Mouse (Mus musculus): ENCODE measurements around the gene Pdlim7.

Gene Pdlim7

DNA sequence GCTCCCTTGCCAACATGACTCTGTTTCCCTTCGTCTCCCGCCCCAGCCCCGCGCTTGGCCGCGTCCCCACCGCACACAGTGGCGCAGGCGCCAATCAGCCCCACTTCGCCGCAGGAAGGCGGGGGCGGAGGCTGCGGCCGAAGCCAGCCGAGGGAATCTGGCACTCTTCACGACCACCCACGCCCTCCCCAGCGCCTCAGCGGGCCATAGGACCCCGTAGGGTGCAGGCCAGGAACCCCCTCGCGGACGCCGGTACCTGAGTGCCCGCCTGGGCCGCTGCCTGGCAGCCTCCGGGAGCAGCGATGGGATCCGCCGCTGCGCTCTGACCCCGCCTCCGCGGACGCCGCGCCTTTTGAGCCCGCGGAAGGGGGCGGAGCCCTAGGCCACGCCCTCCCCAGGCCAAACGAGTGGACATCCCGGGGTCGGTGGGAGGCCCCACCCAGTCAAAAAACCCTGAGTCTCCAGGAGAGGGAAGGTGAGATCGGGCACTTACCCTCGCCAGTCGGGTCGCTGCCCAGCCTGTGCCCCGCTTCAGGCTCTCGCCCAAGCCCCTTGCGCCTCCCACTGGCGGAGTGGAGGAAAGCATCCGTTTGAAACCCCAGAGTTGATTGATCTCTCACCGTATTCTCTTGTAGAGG lies at the start of gene Pdlim7:
TSS of gene Pdlim7 (minus strand) at position 566 of the 638 bp plus-strand sequence.
- in situ Hi-C loops (cut with MboI; ENCODE audit: unreplicated experiment in 2 of 2) = loop anchor here (5.0 to 10.0 kb wide), 2 partner anchors 36 to 178 kb away; no protein-coding TSS in a partner anchor

DNA sequence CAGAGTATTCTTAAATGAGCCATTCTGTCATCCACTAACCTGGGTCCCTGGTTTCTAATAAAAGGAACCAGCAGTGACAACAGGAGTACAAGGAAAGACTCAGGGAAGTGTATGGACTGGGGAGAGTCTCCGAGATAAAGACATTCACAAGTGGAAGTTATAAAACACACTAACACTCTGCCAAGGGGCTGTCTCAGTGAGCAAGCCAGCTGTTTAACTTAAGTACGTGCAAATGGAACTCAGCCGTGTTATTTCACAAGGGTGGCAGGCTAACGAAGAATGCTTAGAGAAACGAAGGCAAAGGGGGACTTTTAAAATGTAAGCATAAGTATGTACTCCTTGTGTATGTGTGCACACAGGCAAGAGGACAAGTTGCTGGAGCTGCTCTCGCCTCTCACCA lies 44.0 kb upstream of the Pdlim7 start:
- in situ Hi-C loops (cut with MboI; ENCODE audit: unreplicated experiment in 2 of 2) = no loop called here

DNA sequence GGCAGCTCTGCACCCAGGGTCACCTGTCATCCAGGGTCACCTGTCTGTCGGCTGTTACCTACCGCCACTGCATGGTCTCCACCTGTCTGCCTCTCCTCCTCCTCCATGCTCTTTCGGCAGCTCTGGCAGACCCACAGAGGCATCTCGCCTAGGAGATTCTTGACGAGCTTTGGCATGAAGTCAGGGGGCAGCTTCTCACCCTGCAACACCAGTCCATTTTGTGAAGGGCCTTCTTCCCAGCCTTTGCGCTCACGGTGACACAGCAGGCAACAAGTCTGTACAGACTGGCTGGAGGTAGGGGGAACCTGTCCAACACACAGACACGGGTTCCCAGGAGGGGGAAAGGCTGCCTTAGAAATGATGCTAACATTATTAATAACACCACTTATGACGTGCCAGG lies 42.4 kb upstream of the Pdlim7 start:
- in situ Hi-C loops (cut with MboI; ENCODE audit: unreplicated experiment in 2 of 2) = no loop called here

DNA sequence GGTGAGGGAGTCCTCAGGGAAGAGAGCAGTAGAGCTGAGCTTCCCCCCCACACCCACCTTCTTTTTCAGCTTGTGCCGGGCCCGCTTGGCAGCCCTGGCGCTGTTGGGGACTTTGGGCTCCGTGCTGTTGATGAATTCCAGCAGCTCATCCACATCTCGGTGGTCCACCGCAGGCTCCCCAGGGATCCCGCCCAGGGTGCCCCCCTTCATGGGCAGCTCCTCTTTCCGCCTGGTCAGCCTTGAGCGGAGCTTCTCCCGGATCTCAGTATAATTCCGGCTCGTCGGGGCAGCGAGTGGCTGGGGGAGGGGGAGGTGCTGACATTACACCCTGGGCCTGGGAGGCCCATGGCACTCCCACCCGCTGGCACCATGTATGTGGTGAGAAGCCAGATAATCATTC lies 35.6 kb upstream of the Pdlim7 start:
- in situ Hi-C loops (cut with MboI; ENCODE audit: unreplicated experiment in 2 of 2) = no loop called here

DNA sequence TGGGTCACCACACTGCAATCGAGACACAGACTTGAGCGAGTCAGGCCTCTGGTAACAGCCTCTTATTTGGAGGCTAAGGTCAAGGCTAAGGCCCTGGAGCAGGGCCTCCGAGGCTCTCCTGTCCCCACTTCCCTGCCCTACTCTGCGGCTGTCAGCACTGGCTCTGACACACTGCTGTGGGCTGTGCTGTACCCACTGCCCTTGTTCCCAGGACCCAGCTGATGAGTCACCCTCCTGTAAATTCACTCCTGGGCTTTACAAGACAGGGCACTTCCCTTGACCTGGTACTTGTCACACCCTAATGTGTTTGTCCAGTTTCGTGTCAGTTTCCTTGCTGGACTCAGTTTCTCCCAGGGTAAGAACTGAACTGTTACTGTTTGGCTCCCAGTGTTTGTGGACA lies 35.0 kb upstream of the Pdlim7 start:
- in situ Hi-C loops (cut with MboI; ENCODE audit: unreplicated experiment in 2 of 2) = no loop called here

DNA sequence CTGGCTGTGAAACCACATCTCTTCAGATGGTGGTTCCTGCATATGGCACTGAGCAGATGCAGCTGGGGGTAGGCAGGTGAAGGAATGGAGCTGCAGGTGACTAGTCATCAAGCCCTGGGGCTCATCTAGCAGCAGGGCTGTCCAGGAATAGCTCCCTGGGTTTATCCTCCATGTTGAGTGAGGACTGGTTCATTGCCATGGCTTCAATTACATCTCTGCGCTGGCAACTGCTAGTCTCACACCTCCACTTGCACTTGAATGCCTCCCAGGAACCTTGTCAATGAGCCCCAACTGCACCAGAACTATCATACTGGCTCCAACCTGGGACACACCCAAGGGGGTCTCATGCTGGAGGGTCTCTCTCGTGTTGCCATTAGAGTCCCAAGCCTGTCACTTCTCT lies 34.4 kb upstream of the Pdlim7 start:
- in situ Hi-C loops (cut with MboI; ENCODE audit: unreplicated experiment in 2 of 2) = no loop called here

DNA sequence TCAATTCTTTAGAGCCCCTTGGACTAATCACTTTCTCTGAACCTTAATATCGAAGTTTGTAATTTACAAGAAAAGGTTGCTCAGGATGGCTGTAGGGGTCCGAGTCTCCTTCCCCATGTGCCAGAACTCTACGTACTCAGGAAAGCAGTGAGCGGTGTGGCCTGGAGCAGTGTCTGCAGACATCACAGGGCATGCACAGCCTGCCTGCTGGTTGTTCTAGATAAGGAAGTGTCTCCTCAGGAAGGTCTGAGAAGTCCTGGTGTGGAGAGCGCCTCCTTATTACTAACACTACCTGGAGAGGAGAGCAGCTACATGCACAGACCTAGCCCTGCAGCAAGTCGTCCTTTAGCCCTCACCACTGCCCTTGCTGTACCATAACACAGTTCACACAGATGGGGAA lies 31.3 kb upstream of the Pdlim7 start:
- in situ Hi-C loops (cut with MboI; ENCODE audit: unreplicated experiment in 2 of 2) = no loop called here

DNA sequence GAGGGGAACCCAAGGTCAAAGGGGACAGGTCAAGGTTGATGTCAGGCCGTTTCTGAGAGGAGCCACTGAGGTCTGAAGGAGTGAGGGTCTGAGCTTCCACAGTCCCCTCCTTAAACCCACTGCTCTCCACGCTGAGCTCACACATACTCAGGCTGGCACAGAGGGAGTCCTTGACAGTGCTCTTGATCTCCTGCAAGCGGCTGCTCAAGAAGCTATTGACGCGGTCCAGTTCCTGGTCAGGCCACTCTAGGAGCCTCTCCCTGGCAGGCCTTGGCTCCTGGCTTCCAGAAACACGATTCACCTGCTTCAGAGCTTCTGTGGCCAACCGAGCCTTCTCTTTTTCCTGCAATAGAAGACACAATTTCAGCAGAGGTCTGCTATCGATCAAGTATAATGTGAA lies 30.0 kb upstream of the Pdlim7 start:
- in situ Hi-C loops (cut with MboI; ENCODE audit: unreplicated experiment in 2 of 2) = no loop called here

DNA sequence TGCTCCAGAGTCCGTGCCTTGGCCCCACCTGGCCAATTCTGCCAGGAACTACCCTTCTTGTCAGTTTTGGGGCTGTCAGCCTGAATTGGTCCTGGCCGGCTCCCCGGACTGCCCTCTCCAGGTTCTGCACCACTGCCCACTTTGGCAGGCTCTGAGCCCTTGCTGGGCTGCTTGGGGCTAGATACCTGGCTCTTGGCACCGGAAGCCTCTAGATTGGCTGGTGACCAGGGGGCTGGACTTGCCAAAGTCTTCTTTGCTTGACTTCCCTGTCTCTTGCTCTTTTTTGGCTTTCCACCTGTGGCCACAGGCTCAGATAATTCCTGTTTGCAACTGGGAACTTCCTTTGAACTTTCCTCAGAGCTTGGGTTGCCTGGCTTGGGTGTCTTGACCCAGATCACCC lies 29.4 kb upstream of the Pdlim7 start:
- in situ Hi-C loops (cut with MboI; ENCODE audit: unreplicated experiment in 2 of 2) = no loop called here

DNA sequence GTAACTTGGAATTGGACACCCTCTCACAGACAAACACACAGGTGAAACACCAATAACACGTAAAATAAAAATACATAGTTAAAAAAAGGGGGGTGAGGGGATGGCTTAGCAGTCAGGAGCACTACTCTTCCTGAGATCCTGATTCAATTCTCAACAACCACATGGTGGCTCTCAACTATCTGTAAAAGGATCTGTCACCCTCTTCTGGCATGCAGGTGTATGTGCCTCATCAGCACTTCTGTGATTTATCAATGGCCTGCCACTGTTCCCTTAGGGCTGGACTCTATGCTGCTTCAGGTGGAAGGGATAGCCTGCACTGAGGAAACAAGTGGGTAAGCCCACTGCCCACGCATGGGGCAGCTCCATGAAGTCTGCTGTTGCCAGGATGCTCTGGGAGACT lies 27.5 kb upstream of the Pdlim7 start:
- in situ Hi-C loops (cut with MboI; ENCODE audit: unreplicated experiment in 2 of 2) = no loop called here

DNA sequence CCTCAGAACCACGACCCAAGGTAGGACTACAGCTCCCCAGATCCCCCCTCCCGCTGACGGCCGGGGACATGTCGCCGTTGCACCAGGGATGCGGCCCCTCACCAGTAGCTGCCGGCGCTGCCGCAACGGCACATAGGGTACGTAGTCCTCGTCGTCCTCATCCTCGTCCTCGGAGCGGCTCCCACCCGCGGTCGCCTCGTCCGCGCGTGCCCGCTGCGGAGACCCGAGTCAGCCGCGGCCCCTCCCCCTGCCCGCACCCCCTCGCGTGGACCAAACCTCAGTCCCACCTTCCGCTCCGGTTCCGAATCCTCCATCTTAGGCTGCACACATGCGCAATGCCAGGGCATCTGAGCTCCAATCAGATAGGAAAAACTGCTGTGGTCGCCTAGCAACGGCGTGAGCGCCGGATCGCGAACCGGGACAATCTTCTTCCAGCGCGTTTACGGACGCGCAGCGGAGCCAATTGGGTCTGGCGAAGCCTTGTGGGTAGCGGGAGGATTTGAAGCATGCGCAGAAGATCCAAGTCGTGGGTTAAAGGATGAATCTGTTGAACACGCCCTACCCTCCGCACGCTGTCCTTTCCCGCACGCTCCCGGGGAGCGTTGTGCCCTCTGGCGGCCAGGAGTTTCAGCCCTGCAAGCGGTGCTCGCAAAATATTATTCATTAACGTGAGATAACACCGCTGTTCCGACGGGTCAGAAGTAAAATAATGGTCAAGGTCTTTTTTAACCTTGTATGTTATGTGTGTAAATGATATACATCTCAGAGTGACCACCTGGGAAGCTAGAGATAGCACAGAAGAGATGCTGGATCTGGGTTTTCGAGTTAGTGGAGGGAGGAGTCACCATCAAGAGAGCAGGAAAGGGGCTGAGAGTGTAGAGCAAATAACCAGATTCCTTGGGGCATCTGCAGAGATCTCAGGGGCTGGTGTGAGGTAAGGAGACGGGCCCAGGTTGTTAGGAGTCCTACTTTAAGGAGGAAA lies 23.0 kb upstream of the Pdlim7 start, which contains the start of gene Ddx41:
TSS of gene Ddx41 (minus strand) at position 465 of the 982 bp plus-strand sequence.
- in situ Hi-C loops (cut with MboI; ENCODE audit: unreplicated experiment in 2 of 2) = no loop called here

DNA sequence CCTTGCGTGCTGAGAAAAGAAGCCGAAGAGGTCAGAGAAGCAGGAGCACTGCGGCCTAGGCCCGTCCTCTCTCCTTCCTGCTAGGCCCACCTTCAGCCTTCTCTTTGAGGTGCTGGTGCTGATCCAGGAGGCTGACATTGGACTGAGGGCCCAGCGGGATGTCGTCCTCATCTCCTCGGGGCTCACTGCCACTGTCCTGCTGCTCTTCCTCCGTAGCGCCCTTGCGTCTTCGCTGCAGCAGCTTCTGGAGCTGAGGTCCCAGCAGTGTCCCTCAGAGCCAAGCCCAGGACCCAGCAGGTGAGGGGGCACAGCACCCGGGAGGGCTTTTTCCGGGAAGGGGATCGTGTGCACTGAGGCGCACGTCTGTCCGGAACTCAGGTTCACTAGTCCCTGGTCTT lies 22.3 kb upstream of the Pdlim7 start:
- in situ Hi-C loops (cut with MboI; ENCODE audit: unreplicated experiment in 2 of 2) = no loop called here

DNA sequence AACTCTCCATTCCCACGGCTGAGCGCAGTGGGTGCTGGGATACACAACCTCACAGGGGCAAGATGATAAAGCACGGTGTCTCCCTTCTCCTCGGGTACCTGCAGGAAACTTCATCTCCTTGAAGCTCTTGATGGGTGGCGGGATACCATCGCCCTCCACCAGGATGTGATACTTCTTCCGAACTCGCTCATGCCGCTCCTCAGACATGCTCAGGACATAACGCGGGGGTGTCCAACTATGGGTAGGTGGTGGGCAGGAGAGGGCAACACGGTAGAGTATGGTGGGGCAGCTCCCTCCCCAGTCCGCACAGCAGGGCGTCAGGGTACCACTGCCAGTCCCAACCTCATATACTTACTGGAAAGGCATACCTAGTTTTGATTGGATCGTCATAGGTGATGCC lies 21.7 kb upstream of the Pdlim7 start:
- in situ Hi-C loops (cut with MboI; ENCODE audit: unreplicated experiment in 2 of 2) = no loop called here

DNA sequence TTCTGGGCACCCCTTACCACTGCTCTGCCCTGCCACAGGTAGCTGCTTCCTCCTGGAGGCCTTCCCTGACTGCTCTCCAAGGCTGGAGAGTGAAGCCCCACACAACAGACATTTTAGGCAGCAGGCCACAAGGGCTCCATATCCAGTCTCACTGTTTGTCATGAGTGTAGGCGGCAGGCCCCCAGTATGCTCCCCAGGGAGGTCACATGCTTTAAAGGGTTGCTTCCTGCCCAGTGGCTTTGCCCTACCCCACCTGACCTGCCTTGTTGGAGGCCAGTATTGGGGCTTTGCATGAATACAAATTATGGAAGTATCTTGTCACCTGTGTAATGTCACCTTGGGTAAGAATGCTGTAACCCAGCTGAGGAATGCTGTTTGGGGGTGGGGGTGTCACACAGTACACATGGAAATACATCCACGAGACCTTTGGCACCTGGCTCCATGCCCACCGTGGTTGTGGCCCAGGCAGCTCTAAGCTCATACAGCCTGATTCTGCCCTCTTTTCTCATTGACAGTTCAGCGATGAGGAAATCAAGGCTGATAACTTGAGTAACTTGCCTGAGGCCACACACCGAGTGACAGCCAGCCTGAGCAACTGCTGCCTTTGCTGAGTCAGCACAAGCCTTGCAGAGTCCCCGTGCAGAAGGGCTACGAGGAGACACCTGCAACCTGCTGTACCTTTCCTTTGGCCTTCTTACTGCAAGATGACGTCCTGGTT lies 15.9 kb upstream of the Pdlim7 start, which contains the start of gene Dok3:
TSS of gene Dok3 (minus strand) at position 99 of the 718 bp plus-strand sequence.
- in situ Hi-C loops (cut with MboI; ENCODE audit: unreplicated experiment in 2 of 2) = no loop called here

DNA sequence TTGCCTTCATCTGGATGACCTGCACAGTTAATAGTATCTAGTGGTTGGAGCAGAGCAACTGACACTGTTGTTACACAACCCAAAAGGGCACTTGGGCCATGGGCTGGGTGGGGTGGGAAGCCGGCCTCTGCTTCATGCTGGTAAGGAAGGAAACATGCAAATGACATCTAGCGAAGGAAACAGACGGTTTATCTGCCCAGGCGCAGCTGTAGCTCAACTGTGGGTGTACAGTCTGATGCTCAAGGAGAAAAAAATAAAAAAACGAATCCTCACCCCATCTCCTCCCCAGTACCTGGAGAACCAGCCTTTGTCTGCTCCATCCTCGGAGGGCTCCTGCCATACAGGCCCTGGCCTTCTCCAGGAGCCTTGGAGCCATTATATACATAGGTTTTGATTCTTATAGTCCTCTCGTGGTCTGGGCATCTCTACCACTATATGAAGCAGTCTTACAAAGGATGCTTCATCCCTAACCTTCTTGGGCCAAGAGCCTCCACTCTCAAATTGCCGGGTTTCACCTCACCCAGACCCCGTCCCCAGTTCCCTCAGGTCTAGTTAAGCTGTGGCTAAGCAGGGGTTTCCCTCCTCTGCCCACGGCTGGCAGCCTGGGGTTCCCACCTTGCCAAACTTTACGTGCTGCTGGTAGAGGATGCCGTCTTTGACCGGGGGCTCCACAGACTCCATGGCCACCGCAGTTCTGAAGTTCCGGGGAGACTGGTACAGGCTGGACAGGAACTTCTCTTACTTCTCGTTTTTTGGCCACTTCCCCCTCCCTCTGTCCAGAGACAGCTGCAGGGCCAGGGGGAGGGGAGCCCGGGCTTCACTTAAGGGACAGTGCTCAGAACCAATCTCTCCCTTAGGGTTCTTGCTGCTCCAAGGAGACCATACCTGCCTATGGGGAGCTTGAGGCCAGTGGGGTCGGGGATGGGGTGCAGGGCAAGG lies 14.6 kb upstream of the Pdlim7 start:
- in situ Hi-C loops (cut with MboI; ENCODE audit: unreplicated experiment in 2 of 2) = no loop called here

DNA sequence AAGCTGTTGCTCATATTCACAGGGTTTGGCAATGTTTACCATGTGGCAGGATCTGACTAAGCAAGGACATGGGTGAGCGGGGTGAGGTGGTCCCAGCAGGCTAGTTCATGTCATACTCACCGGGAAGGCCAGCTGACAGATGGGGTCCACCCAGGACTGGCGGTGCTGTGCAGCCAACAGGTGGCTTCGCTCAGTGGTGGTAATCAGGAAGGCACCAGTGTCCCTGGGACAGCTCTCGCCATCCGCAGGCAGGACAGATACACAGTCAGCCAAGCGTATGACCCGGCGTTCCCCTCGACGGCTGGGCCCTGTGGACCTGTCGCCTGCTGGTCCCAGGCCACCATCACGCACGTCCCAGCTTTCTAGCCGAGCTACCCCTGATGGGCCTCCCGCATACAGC lies 13.7 kb upstream of the Pdlim7 start:
- in situ Hi-C loops (cut with MboI; ENCODE audit: unreplicated experiment in 2 of 2) = no loop called here

DNA sequence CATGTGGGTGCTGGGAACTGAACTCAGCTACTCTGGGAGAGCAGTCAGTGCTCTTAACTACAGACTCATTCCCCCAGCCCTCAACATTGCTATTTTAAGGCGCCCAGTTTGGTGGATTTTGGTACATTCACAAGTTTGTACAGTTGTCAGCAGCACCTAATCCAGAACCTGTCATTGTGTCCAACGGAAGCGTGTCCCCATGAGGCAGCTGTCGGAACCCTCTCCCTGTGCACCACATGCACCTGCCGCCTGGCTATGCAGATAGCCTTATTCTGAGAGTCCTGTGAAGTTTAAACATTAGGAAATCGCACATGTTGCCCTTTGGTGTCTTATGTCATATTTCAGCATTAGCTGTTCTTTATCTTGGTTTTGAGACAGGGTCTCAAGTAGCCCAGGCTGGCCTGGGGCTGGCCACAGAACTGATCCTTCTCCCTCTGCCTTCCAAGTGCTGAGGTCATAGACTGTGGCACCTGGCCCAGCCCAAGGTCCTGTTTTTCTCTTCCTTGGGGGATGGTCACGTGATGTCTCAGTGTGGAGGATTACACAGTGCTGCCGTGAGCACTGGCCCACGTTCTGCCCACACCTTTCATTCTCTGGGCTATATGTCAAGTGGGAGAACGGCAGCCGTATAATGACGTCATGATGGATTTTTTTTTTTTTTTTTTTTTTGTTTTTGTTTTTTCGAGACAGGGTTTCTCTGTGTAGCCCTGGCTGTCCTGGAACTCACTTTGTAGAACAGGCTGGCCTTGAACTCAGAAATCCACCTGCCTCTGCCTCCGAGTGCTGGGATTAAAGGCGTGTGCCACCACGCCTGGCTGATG lies 12.5 kb upstream of the Pdlim7 start:
- in situ Hi-C loops (cut with MboI; ENCODE audit: unreplicated experiment in 2 of 2) = no loop called here

DNA sequence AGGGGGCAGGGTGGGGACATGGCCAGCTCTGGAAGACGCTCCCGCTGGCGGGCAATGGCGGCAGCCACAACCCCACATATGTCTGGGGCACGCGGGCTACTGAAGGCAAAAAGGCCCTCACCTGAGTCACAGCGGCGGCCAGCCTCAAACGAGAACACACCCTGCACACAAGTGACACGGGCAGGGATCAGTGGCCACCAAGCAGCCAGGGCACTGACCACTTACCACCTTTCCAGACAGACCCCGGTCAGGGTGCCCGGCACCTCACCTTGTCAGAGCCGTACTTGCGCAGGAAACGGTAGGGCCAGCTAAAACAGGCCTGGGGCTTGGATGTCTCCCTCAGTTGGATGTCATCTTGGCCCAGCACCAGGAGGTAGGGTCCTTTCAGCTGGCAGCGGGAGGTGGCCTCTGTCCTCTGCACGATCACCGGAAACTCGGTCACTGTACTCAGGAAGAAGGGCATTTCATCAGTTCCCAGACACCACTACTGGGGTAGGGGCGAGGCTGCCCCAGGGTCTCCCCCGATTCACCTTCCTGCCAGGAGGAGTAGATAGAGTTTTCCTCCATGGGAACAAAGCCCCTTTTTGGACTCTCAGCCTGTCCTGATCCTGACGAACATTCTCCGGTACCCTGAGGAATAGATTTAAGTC lies 10.6 kb upstream of the Pdlim7 start:
- in situ Hi-C loops (cut with MboI; ENCODE audit: unreplicated experiment in 2 of 2) = no loop called here

DNA sequence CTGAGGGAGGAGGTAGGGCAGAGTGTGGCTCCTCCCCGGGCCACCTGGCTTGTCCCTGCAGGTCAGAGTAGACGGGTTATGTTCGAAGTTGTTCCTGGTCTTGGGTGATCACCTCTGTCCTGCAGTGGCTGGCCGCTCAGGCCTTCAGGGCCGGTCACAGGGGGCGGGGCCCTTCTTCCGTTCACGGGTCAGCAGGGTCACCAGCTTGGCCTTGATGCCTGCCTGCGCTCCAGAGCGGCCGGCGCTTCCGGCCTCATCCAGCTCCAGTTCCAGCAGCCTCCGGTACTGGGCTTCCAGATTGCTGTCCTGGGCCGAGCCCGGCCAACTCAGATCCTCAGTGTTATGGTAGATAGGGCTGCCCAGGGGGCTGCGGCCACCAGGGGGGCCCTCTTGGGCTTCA lies 9.8 kb upstream of the Pdlim7 start:
- in situ Hi-C loops (cut with MboI; ENCODE audit: unreplicated experiment in 2 of 2) = no loop called here
